Mouse (Mus musculus) MEL (cell line): ENCODE results near the gene Slit1. TPM values are rescaled to one million over a fixed set of nuclear protein-coding genes. Genes with fewer than 3 reads are reported as not detected.

Experiments
- DNase-seq: peaks from one replicate; pipeline ENCODE4 v3.0.0; 2011; ENCODE audit warnings: low read depth, low spot score
- H3K27ac ChIP-seq: 2 replicates; pipeline ENCODE4 v1.5.1; 2012; ENCODE audit warnings: low read depth, mild to moderate bottlenecking, control low read depth, low read length, moderate library complexity; ENCODE audit not compliant: control insufficient read depth
- H3K27me3 ChIP-seq, 2 experiments: fragments of 150-350 bp in 1 of 2; sonication (generic) in 1 of 2; 2 replicates each; pipeline ENCODE4 v1.6.1; 2012; ENCODE audit warnings: low read length in 2 of 2, mild to moderate bottlenecking in 2 of 2, improper control_type of control experiment in 1 of 2, moderate library complexity in 1 of 2; ENCODE audit not compliant: insufficient read depth in 2 of 2, control insufficient read depth in 1 of 2
- H3K36me3 ChIP-seq, 2 experiments: 2 replicates each; pipeline ENCODE4 v1.6.1; 2012 to 2014; ENCODE audit warnings: low read length in 2 of 2, improper control_type of control experiment in 1 of 2, inconsistent platforms in 1 of 2, mild to moderate bottlenecking in 1 of 2; ENCODE audit not compliant: insufficient read depth in 2 of 2, control insufficient read depth in 1 of 2
- H3K4me1 ChIP-seq, 2 experiments: fragments of 150-350 bp in 1 of 2; sonication (generic) in 1 of 2; 2 replicates each; pipeline ENCODE4 v1.6.1; 2012; ENCODE audit warnings: low read length in 2 of 2, improper control_type of control experiment in 1 of 2, mild to moderate bottlenecking in 1 of 2; ENCODE audit not compliant: insufficient read depth in 2 of 2, control insufficient read depth in 1 of 2
- H3K4me3 ChIP-seq, 2 experiments: fragments of 150-350 bp in 1 of 2; sonication (generic) in 1 of 2; 2 replicates each; pipeline ENCODE4 v1.5.1; 2012; ENCODE audit warnings: low read depth in 2 of 2, low read length in 2 of 2, mild to moderate bottlenecking in 2 of 2, moderate library complexity in 2 of 2, control low read depth in 1 of 2, improper control_type of control experiment in 1 of 2; ENCODE audit not compliant: control insufficient read depth in 1 of 2, insufficient read depth in 1 of 2
- H3K79me2 ChIP-seq: 2 replicates; pipeline ENCODE4 v1.6.1; 2012; ENCODE audit warnings: mild to moderate bottlenecking, low read length, moderate library complexity; ENCODE audit not compliant: control insufficient read depth, poor library complexity, insufficient read depth
- H3K9ac ChIP-seq: 2 replicates; pipeline ENCODE4 v1.6.1; 2012; ENCODE audit warnings: low read depth, mild to moderate bottlenecking, control low read depth, low read length, moderate library complexity; ENCODE audit not compliant: control insufficient read depth, poor library complexity, severe bottlenecking
- H3K9me3 ChIP-seq: fragments of 150-350 bp; sonication (generic); replicated peaks from 2 replicates; pipeline ENCODE4 v1.6.1; 2012; ENCODE audit warnings: mild to moderate bottlenecking, low read length, improper control_type of control experiment, moderate library complexity; ENCODE audit not compliant: insufficient read depth
- CHD2 ChIP-seq: IDR thresholded peaks from 2 replicates; pipeline ENCODE4 v1.6.1; 2011; ENCODE audit warnings: low read length, improper control_type of control experiment
- E2F4 ChIP-seq: IDR thresholded peaks from 2 replicates; pipeline ENCODE4 v1.6.1; 2011; ENCODE audit warnings: low read depth, low read length, improper control_type of control experiment, borderline replicate concordance
- ELF1 ChIP-seq: IDR thresholded peaks from 2 replicates; pipeline ENCODE4 v1.6.1; 2014; ENCODE audit warnings: low read depth, mild to moderate bottlenecking, inconsistent platforms, low read length, improper control_type of control experiment, moderate library complexity
- EP300 ChIP-seq, 2 experiments: IDR thresholded peaks; 2 replicates each; pipeline ENCODE4 v1.6.1; 2011; ENCODE audit warnings: improper control_type of control experiment in 2 of 2, low read length in 2 of 2, low read depth in 1 of 2, mild to moderate bottlenecking in 1 of 2
- ETS1 ChIP-seq: IDR thresholded peaks from 2 replicates; pipeline ENCODE4 v1.6.1; 2012; ENCODE audit warnings: low read depth, mild to moderate bottlenecking, inconsistent platforms, low read length, improper control_type of control experiment, moderate library complexity
- GATA1 ChIP-seq: IDR thresholded peaks from 2 replicates; pipeline ENCODE4 v1.6.1; 2011; ENCODE audit warnings: low read depth, low read length, improper control_type of control experiment
- HCFC1 ChIP-seq: IDR thresholded peaks from 2 replicates; pipeline ENCODE4 v1.6.1; 2012; ENCODE audit warnings: low read depth, mild to moderate bottlenecking, inconsistent platforms, low read length, improper control_type of control experiment, moderate library complexity
- JUND ChIP-seq: IDR thresholded peaks from 2 replicates; pipeline ENCODE4 v1.6.1; 2011; ENCODE audit warnings: low read depth, mild to moderate bottlenecking, improper control_type of control experiment, low read length
- MAFK ChIP-seq: IDR thresholded peaks from 2 replicates; pipeline ENCODE4 v1.6.1; 2011; ENCODE audit warnings: low read depth, mild to moderate bottlenecking, low read length, improper control_type of control experiment, borderline replicate concordance
- MAX ChIP-seq: IDR thresholded peaks from 2 replicates; pipeline ENCODE4 v1.6.1; 2011; ENCODE audit warnings: low read length, improper control_type of control experiment
- MAZ ChIP-seq: IDR thresholded peaks from 2 replicates; pipeline ENCODE4 v1.6.1; 2012; ENCODE audit warnings: low read depth, mild to moderate bottlenecking, inconsistent platforms, low read length, improper control_type of control experiment
- MXI1 ChIP-seq: IDR thresholded peaks from 2 replicates; pipeline ENCODE4 v1.6.1; 2011; ENCODE audit warnings: mild to moderate bottlenecking, low read depth, low read length, improper control_type of control experiment
- MYC ChIP-seq: IDR thresholded peaks from 2 replicates; pipeline ENCODE4 v1.6.1; 2011; ENCODE audit warnings: low read depth, mild to moderate bottlenecking, low read length, improper control_type of control experiment, moderate library complexity
- NELFE ChIP-seq: IDR thresholded peaks from 2 replicates; pipeline ENCODE4 v1.6.1; 2011; ENCODE audit warnings: low read depth, low read length, improper control_type of control experiment
- POLR2A ChIP-seq, 2 experiments: IDR thresholded peaks; 2 replicates each; pipeline ENCODE4 v1.6.1; 2011 to 2012; ENCODE audit warnings: low read length in 2 of 2, mild to moderate bottlenecking in 2 of 2, control low read depth in 1 of 2, improper control_type of control experiment in 1 of 2, low read depth in 1 of 2, moderate library complexity in 1 of 2; ENCODE audit not compliant: control insufficient read depth in 1 of 2, insufficient read depth in 1 of 2, poor library complexity in 1 of 2
- POLR2AphosphoS2 ChIP-seq: IDR thresholded peaks from 2 replicates; pipeline ENCODE4 v1.6.1; 2011; ENCODE audit warnings: low read length, improper control_type of control experiment
- POLR2AphosphoS5 ChIP-seq: IDR thresholded peaks from 2 replicates; pipeline ENCODE4 v1.6.1; 2012; ENCODE audit warnings: low read depth, borderline replicate concordance, mild to moderate bottlenecking, inconsistent platforms, low read length, moderate library complexity, mixed read lengths
- RAD21 ChIP-seq: IDR thresholded peaks from 2 replicates; pipeline ENCODE4 v1.6.1; 2011; ENCODE audit warnings: mild to moderate bottlenecking, low read depth, low read length, improper control_type of control experiment
- RCOR1 ChIP-seq: IDR thresholded peaks from 2 replicates; pipeline ENCODE4 v1.6.1; 2012; ENCODE audit warnings: low read depth, mild to moderate bottlenecking, inconsistent platforms, low read length, improper control_type of control experiment
- TAL1 ChIP-seq: IDR thresholded peaks from 2 replicates; pipeline ENCODE4 v1.6.1; 2012; ENCODE audit warnings: mild to moderate bottlenecking, inconsistent platforms, low read length, moderate library complexity, mixed read lengths
- TBP ChIP-seq: IDR thresholded peaks from 2 replicates; pipeline ENCODE4 v1.8.0; 2011; ENCODE audit warnings: low read depth, low read length, improper control_type of control experiment
- USF1 ChIP-seq: IDR thresholded peaks from 2 replicates; pipeline ENCODE4 v1.6.1; 2014; ENCODE audit warnings: low read depth, mild to moderate bottlenecking, inconsistent platforms, low read length, improper control_type of control experiment, moderate library complexity
- USF2 ChIP-seq, 2 experiments: IDR thresholded peaks; 2 replicates each; pipeline ENCODE4 v1.6.1; 2011 to 2012; ENCODE audit warnings: improper control_type of control experiment in 2 of 2, low read length in 2 of 2, borderline replicate concordance in 1 of 2, inconsistent platforms in 1 of 2, low read depth in 1 of 2, mild to moderate bottlenecking in 1 of 2; ENCODE audit not compliant: insufficient read depth in 1 of 2
- ZC3H11A ChIP-seq: IDR thresholded peaks from 2 replicates; pipeline ENCODE4 v1.6.1; 2012; ENCODE audit warnings: low read depth, mild to moderate bottlenecking, inconsistent platforms, low read length, improper control_type of control experiment
- ZMIZ1 ChIP-seq: IDR thresholded peaks from 2 replicates; pipeline ENCODE4 v1.6.1; 2012; ENCODE audit warnings: low read depth, mild to moderate bottlenecking, inconsistent platforms, low read length, improper control_type of control experiment, moderate library complexity
- polyA plus RNA-seq, 2 experiments: library from polyadenylated mRNA; stranded (reverse) in 1 of 2; unstranded in 1 of 2; fragments of >175 nt in 1 of 2; fragments of >200 nt in 1 of 2; gene quantifications; 2 replicates each; pipeline versions ENCODE4 v1.2.1 to v1.2.4; 2012; ENCODE audit warnings: low replicate concordance in 2 of 2, low read depth in 1 of 2; ENCODE audit not compliant: insufficient read length in 2 of 2, insufficient read depth in 1 of 2, missing spikeins in 1 of 2
- total RNA-seq: library from RNA; depleted of rRNA; stranded (reverse); fragments of 300-350 nt; gene quantifications from 2 replicates; pipeline ENCODE4 v1.2.3, GENCODE M21; 2012

The Slit1 gene
- total and polyA plus RNA-seq, 3 experiments, result 0.04 TPM; not detected in 1

- Histone ChIP-seq H3K79me2 (no peaks in the 10 kb centered on the region), H3K27me3 (no peaks in the 10 kb centered on the region), H3K27ac (no peak overlapping the region), H3K9ac (no peak overlapping the region), H3K4me3 (no peak overlapping the region), H3K9me3 (no peaks in the 10 kb centered on the region), H3K36me3 (peaks cover 7 to 13% of the 10 kb centered on the region in 2 experiments), H3K4me1 (peaks cover 0 to 4% of the 10 kb centered on the region in 2 experiments; a peak in 2 of 4 replicates)
- no peak for TF ChIP-seq RAD21
- no peak for TF ChIP-seq MAX
- no peak for TF ChIP-seq NELFE
- no peak for TF ChIP-seq CHD2
- no peak for TF ChIP-seq E2F4
- no peak for TF ChIP-seq MAFK
- TF ChIP-seq POLR2AphosphoS2, result peak; percentile 48; the same call in 1 of the 2 replicates
- TF ChIP-seq ELF1, result no peak
- no peak for TF ChIP-seq POLR2AphosphoS5
- TF ChIP-seq POLR2A (IDR thresholded peaks at IDR 0.05; ENCODE audit: control insufficient read depth in 1 of 2, insufficient read depth in 1 of 2, low read depth in 1 of 2, low read length in 2 of 2, poor library complexity in 1 of 2), result no peak
- TF ChIP-seq HCFC1, result no peak
- TF ChIP-seq TAL1, result no peak
- TF ChIP-seq TBP, result no peak
- TF ChIP-seq JUND, result no peak
- TF ChIP-seq USF1, result no peak
- no peak for TF ChIP-seq MYC
- TF ChIP-seq MXI1, result no peak
- no peak for TF ChIP-seq ETS1
- 0 out of 2 replicates have a peak, but pooled peaks have one; percentile 23 for TF ChIP-seq GATA1
- TF ChIP-seq RCOR1, result no peak
- 0 out of 4 replicates have a peak, but pooled peaks of 1 of the 2 experiments have one; percentile 17 for TF ChIP-seq EP300 (IDR thresholded peaks at IDR 0.05; ENCODE audit: low read depth in 1 of 2, low read length in 2 of 2)
- no peak for TF ChIP-seq MAZ
- TF ChIP-seq USF2 (IDR thresholded peaks at IDR 0.05; ENCODE audit: borderline replicate concordance in 1 of 2, insufficient read depth in 1 of 2, low read depth in 1 of 2, low read length in 2 of 2), result no peak
- no peak for TF ChIP-seq ZC3H11A
- TF ChIP-seq ZMIZ1, result no peak
- peak; percentile 35 for DNase-seq
Observed at GRCm38 (mm10) chr19:41568791-41569190, 174.7 kb downstream of the Slit1 start.
